Mouse (Mus musculus): Measurements from ENCODE around the gene Mfsd4a.

- TF ChIP-seq CTCF (conservative IDR thresholded peaks at IDR 0.05; ENCODE audit: low read length): no peak
- no peak for TF ChIP-seq POU5F1 (IDR thresholded peaks at IDR 0.05; ENCODE audit: borderline replicate concordance, low read length)
Measured at GRCm38 (mm10) chr1:132067261-132068255, at the start of gene Mfsd4a.

Data from E14TG2a.4 (cell line).